Mouse (Mus musculus): Measurements from ENCODE around the gene F5.

DNA sequence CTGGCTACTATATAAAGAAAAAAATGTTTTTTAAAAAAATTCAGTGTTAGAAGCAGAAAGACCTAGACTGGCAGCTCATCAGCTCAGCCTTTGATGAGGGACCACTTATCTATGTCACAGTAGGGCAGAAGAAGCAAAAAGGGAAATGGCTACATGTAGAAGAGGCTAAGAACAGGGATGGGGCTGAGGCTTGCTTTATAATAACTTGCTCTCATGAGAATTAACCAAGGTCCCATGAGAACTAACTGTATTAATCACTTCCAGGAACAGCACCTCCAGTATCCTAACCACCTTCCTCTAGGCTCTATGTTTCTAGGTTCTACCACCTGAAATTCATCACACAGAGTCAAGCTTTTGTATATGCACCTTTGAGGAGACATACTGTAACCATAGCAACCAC, 25.2 kb downstream of the F5 start:
- no peak for TF ChIP-seq FLI1 (IDR thresholded peaks at IDR 0.05; ENCODE audit: low read length)
- no peak for TF ChIP-seq GATA1 (IDR thresholded peaks at IDR 0.05; ENCODE audit: borderline replicate concordance, low read length)
